12 mouse cellular contexts compared by ENCODE assay signal in the genomic region with DNA sequence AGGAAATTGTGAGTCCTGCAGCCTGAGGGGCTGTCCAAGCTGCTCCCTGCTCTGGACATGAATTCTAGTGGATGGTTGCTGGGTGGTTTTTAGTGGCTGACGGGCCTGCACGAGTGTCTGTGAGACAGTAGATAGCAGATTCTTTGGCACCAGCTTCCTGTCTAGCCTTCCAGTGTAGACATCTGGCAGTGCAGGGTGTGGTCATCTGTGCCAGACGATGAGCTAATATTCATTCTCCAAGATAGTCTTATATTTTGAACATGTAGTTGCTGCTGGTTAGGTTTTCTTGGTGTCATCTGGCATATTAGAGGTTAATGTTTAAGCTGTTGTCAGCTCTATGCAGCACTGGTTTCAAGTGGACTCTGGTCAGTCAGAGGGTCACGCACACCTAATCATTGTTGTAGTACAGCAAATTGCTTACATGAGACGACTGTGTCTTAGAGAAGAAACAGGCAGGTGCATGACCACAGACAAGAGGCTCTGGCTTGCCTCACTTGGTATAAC. TPM values are rescaled to one million over a fixed set of nuclear protein-coding genes. Genes with fewer than 3 reads are reported as not detected.
A peak's percentile ranks its signal among the peaks of the same experiment; 100 is the strongest.
DNase-seq lines count a peak whose midpoint lies in the region; ATAC-seq lines count a peak whose summit lies in the region.
"Had no signal": no experiment of that assay in that cellular context is flagged by ENCODE, and none has a peak within 500 bp of the region (broad histone marks: within the 10 kb centered on the region; RNA-seq: fewer than 3 reads in every experiment).

No protein-coding gene starts in this region.

- no peak overlapping the region for H3K27ac ChIP-seq in kidney, embryonic 14.5 days (ENCODE audit: low read depth, low read length)
- H3K27ac ChIP-seq in liver, embryonic 16.5 days (ENCODE audit: low read length): peak overlapping the region; percentile 51
- H3K27ac ChIP-seq: forebrain, embryonic 12.5 days; hindbrain, embryonic 10.5 days; midbrain, embryonic 15.5 days had no signal

- peak; percentile 13 for DNase-seq in 3T3-L1 (ENCODE audit: low read depth, low spot score)
- peak; percentile 51 for DNase-seq in c-Kit-positive CD71-positive TER-119-negative erythroid progenitor cells, embryonic 14.5 days (ENCODE audit: low read depth)
- no peak for DNase-seq in layer of hippocampus, postnatal 36 days
- DNase-seq in adrenal gland, postnatal 4 days (ENCODE audit: low spot score in 2 of 2): no peak
- no peak for DNase-seq in right cerebral cortex, postnatal 10 days (ENCODE audit: low spot score in 2 of 2)

- H3K4me2 ChIP-seq in kidney, embryonic 14.5 days (replicated peaks; ENCODE audit: low read depth, low read length): no peak overlapping the region
- H3K4me2 ChIP-seq in liver, embryonic 16.5 days (ENCODE audit: low read depth, low read length): peak overlapping the region; percentile 33
- H3K4me2 ChIP-seq: forebrain, embryonic 12.5 days; midbrain, embryonic 15.5 days had no signal

- H3K9me3 ChIP-seq in kidney, embryonic 14.5 days (ENCODE audit: control insufficient read depth, low read length): no peaks in the 10 kb centered on the region
- no peaks in the 10 kb centered on the region for H3K9me3 ChIP-seq in liver, embryonic 16.5 days (replicated peaks; ENCODE audit: control insufficient read depth, low read length)
- H3K9me3 ChIP-seq: forebrain, embryonic 12.5 days; hindbrain, embryonic 10.5 days; midbrain, embryonic 15.5 days had no signal

- 76% methylated on average over 5 of the region's 5 CpGs for WGBS in kidney, embryonic 14.5 days
- 32% methylated on average over 5 of the region's 5 CpGs for WGBS in liver, embryonic 16.5 days (ENCODE audit: insufficient replicate concordance)

- no peak overlapping the region for H3K9ac ChIP-seq in kidney, embryonic 14.5 days (ENCODE audit: low read depth, low read length)
- no peak overlapping the region for H3K9ac ChIP-seq in liver, embryonic 16.5 days (ENCODE audit: low read depth, low read length)
- H3K9ac ChIP-seq: forebrain, embryonic 12.5 days; midbrain, embryonic 15.5 days had no signal

- no peak overlapping the region for H3K4me3 ChIP-seq in kidney, embryonic 14.5 days (ENCODE audit: low read length)
- no peak overlapping the region for H3K4me3 ChIP-seq in liver, embryonic 16.5 days (ENCODE audit: low read depth, low read length)
- H3K4me3 ChIP-seq: forebrain, embryonic 12.5 days; hindbrain, embryonic 10.5 days; midbrain, embryonic 15.5 days had no signal

- peaks cover 7% of the 10 kb centered on the region; the same call in 1 of the 2 replicates for H3K4me1 ChIP-seq in kidney, embryonic 14.5 days (ENCODE audit: control insufficient read depth, insufficient read depth, low read length)
- peaks cover 25% of the 10 kb centered on the region for H3K4me1 ChIP-seq in liver, embryonic 16.5 days (ENCODE audit: control insufficient read depth, low read depth, low read length)
- H3K4me1 ChIP-seq: forebrain, embryonic 12.5 days; hindbrain, embryonic 10.5 days; midbrain, embryonic 15.5 days had no signal

- no peaks in the 10 kb centered on the region for H3K27me3 ChIP-seq in kidney, embryonic 14.5 days (ENCODE audit: control insufficient read depth, insufficient read depth, low read length)
- no peaks in the 10 kb centered on the region for H3K27me3 ChIP-seq in liver, embryonic 16.5 days (ENCODE audit: control insufficient read depth, insufficient read depth, low read depth, low read length)
- H3K27me3 ChIP-seq: CH12.LX; forebrain, embryonic 12.5 days; midbrain, embryonic 15.5 days had no signal

- peak; percentile 47; the same call in 1 of the 2 replicates for ATAC-seq in kidney, embryonic 14.5 days (ENCODE audit: low FRiP score, low TSS enrichment)
- peak; percentile 80 for ATAC-seq in liver, embryonic 16.5 days (ENCODE audit: low read depth)
- ATAC-seq: midbrain, embryonic 15.5 days had no signal

- peaks cover 80% of the 10 kb centered on the region for H3K36me3 ChIP-seq in kidney, embryonic 14.5 days (ENCODE audit: control insufficient read depth, insufficient read depth, low read length)
- peaks cover 71% of the 10 kb centered on the region for H3K36me3 ChIP-seq in liver, embryonic 16.5 days (ENCODE audit: control insufficient read depth, insufficient read depth)

RNA-seq across cellular contexts. Expression of a gene that starts 40.7 kb away (rescaled TPM):
- 0.09 and 0.31 TPM in 2 replicates for polyA plus RNA-seq in kidney, embryonic 14.5 days (2014; fragmentation: Nextera tagmentation; extraction: Ambion mirVana)
- polyA plus RNA-seq in liver, embryonic 16.5 days (2015; fragmentation: Nextera tagmentation; extraction: Ambion mirVana): 2.8 and 3.1 TPM in 2 replicates
- total RNA-seq in layer of hippocampus, postnatal 36 days (2021): not detected
- total RNA-seq in adrenal gland, postnatal 4 days (2021): under 1 TPM; 0.08 to 0.14 TPM
- total RNA-seq: layer of hippocampus, adult 8-10 months had no signal

RNA-seq across cellular contexts. Expression of a gene that starts 52.4 kb away (rescaled TPM):
- polyA plus RNA-seq in kidney, embryonic 14.5 days (2014; fragmentation: Nextera tagmentation; extraction: Ambion mirVana): 47.0 and 76.3 TPM in 2 replicates
- polyA plus RNA-seq in liver, embryonic 16.5 days (2015; fragmentation: Nextera tagmentation; extraction: Ambion mirVana): 66.7 and 70.7 TPM in 2 replicates
- total RNA-seq in layer of hippocampus, postnatal 36 days (2021): 100 to 1,000 TPM; 231 to 245 TPM
- 10 to 100 TPM; 75.6 to 81.5 TPM for total RNA-seq in adrenal gland, postnatal 4 days (2021)

Comparison
In these comparisons a context has a peak if more than half of its experiments do, and no peak if none do; other contexts are left out.
1. DNase-seq: peak in 3T3-L1 (single experiment) and c-Kit-positive CD71-positive TER-119-negative erythroid progenitor cells, embryonic 14.5 days (single experiment); none in layer of hippocampus, postnatal 36 days (0 of 2), adrenal gland, postnatal 4 days (0 of 2) and right cerebral cortex, postnatal 10 days (0 of 2).